Mouse (Mus musculus) kidney, postnatal 4 days (tissue): Measurements from ENCODE around the gene Pithd1.
"Not testable (repeated sequence)": the region's sequence is repeated elsewhere in the genome, so short reads cannot be mapped to it uniquely, and the experiment has no call there.

Experiments
- DNase-seq, 2 experiments: peaks; one replicate each; pipeline ENCODE4 v3.0.0; 2021; ENCODE audit warnings: mixed read lengths in 2 of 2

Pithd1 gene

DNA sequence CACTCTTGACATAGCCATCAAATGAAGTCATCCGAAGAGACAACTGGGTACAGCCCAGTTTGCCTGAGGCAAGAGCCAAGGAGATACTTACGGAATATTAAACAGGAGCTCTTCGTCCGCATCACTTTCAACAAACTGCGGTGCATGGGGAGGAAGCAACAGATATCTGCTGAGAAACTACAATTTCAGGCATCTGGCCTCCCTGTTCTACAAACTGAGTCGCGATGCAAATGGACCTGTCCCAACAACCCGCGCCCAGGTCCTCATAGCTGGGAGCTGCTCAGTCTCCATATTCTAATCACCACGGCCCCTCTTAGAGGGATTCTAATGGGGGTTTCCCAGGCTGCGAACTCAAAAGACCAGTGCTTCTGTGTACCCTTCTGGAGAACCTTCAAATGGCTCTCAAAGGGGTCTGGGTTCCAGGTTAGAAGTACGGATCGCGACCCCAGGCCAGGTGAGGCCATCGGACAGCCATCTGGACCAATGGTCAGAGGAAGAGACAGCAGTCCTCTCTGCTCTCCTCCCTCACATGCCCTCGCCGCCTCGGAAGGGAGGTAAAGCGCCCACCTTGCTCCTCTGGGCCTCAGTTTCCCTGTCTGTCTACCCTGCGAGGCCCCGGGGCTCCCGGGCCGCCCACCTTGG lies 642 bp downstream of the Pithd1 start:
- DNase-seq, result peak; percentile 22 to 37

- no peak for DNase-seq
These were observed 1.3 kb downstream of the Pithd1 start for GRCm38 (mm10) chr4:135985769-135986168.

DNA sequence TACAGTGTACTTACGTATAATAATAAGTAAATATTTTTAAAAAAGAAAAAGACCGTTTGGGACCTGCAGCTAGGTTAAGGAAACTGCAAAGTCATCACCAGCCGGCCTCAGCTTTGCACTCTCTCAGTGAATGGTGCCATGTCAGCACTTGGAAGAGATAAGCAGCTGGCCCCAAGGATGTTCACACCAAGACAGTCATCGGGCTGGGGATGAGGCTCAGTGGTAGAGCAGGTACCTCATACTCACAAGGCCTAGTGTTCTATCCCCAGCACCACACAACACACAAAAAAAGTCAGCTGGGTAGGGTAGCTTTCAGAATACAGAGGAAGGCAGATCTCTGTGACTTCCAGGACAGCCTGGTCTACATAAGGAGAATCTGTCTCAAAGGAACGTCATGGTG lies 1.9 kb downstream of the Pithd1 start:
- DNase-seq, result no peak

DNA sequence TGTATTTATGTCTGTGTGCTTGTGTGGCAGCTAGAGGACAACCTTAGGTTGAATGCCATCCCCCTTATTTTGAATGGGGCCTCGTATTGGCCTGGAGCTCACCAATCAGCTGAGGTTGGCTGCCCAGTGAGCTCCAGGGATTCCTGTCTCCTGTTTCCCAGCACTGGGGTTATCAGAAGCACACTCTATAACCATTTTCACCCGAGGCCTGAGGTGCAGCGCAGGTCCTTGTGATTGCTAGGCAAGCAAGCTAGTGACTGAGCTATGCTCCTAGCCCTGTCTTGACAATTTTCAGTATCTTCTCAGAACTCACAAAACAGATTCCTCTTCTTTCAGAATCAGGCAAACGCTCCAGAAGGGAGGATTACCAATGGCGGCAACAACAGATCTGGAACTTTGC lies 2.5 kb downstream of the Pithd1 start:
- DNase-seq, result no peak

GRCm38 (mm10) chr4:135981524-135982063 lies 5.5 kb downstream of the Pithd1 start:
- no peak for DNase-seq

- DNase-seq, result not testable (repeated sequence)
These were observed 6.8 kb downstream of the Pithd1 start for GRCm38 (mm10) chr4:135980223-135980622.

DNA sequence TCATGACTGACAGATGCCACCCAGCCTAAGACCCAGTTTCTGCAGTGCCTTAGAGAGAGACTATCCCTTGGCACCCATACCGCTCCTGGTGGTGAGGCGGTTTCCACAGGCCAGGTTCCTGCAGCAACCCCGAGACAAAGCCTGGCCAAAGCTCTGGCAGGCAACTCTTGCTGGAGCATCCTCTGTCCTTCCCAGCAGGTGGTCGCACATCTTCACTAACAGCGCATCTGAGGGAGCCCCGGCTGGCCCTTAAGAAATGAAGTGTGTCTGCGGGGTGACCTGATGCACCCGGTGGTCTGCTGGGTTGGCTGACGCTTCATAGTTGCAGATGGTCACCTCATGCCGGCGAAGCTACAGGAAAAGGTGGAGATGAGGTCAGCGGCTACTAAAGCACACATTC lies 10.9 kb downstream of the Pithd1 start:
- DNase-seq, result no peak

GRCm38 (mm10) chr4:135972911-135973811 lies 13.9 kb downstream of the Pithd1 start:
- DNase-seq, result no peak

- DNase-seq, result peak; percentile 91 to 93
These were observed 14.5 kb downstream of the Pithd1 start, which contains the start of gene Lypla2 for GRCm38 (mm10) chr4:135972556-135972906. Lypla2 (minus strand) TSS chr4:135972626.

GRCm38 (mm10) chr4:135971805-135972555 lies 15.1 kb downstream of the Pithd1 start:
- DNase-seq, result peak in 1 of 2 experiments; percentile 33

GRCm38 (mm10) chr4:135970585-135970984 lies 16.5 kb downstream of the Pithd1 start:
- no peak for DNase-seq

- no peak for DNase-seq
These were observed 17.9 kb downstream of the Pithd1 start for GRCm38 (mm10) chr4:135969070-135969750.

- DNase-seq, result no peak
These were observed 18.7 kb downstream of the Pithd1 start for GRCm38 (mm10) chr4:135968271-135968869.

- DNase-seq, result no peak
These were observed 19.8 kb downstream of the Pithd1 start for GRCm38 (mm10) chr4:135967086-135967760.

- no peak for DNase-seq
These were observed 20.8 kb downstream of the Pithd1 start for GRCm38 (mm10) chr4:135966283-135966682.

DNA sequence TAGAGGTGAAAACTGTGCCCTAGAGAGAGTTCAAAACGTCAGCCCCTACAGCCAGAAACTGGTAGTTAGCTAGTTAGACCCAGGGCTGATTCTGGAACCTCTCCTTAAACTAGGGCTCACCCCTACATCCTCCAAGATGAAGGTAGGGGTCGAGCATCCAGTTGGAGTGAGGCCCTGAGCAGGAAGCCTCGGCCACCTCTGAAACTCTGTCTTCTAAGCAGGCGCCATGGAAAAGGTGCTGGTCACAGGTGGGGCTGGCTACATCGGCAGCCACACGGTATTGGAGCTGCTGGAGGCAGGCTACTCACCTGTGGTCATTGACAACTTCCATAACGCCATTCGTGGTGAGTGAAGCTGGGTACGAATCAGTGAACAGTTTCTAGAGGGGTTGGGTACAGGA lies 22.0 kb downstream of the Pithd1 start:
- no peak for DNase-seq

- DNase-seq, result peak; percentile 58 to 75
These were observed 22.6 kb downstream of the Pithd1 start for GRCm38 (mm10) chr4:135964426-135964825.

DNA sequence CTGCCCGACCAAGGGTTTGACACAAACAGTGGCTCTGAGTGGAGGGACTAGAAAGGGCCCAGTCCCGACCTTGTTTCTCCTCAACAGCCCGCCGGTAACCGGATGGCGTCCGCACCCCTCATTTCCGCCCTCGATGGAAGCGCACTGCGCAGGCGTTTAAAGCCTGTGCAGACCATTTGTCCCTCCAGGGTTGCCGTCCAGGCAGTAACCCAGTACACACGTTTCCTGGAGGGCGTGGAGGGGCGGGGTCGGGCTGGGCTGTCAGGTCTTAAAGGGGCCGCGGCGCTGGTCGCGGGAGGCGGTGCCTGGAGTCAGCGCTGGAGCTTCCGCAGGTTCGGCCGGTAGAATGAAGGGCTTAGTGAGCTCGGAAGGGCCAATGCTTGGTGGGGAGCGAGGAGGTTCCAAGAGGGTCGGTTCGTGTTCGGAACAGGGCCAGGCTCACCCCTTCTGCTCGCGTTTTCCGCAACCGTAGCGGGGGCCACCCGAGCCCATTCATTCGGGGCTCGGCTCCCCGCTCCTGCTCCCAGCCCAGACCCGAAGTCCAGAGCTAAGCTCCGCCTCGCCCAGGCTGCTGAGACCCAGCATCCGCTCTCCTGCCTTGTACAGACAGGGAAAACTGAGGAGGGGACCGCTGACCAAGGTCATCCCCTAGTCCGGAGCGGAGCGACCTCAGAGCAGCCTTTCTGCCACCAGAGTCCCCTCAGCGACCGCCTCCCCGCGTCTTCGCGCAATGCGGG lies 23.4 kb downstream of the Pithd1 start, which contains the start of gene Gale:
Gene Gale (plus strand): TSS at position 271 of the 737 bp plus-strand sequence.
- DNase-seq, result peak; percentile 96 to 98

- no peak for DNase-seq
These were observed 24.1 kb downstream of the Pithd1 start for GRCm38 (mm10) chr4:135962946-135963345.

- DNase-seq, result no peak
These were observed 24.9 kb downstream of the Pithd1 start for GRCm38 (mm10) chr4:135962198-135962597.

GRCm38 (mm10) chr4:135961709-135962108 lies 25.4 kb downstream of the Pithd1 start:
- no peak for DNase-seq
